Mouse (Mus musculus): ENCODE measurements at regions not wholly inside any gene's neighbourhood (a gene's known extent, or its start where the extent isn't known, plus 50 kb on each side); places are given as distances from the start of the nearest gene placed in this dataset.
"Not testable (repeated sequence)": the region's sequence is repeated elsewhere in the genome, so short reads cannot be mapped to it uniquely, and the experiment has no call there.

DNA sequence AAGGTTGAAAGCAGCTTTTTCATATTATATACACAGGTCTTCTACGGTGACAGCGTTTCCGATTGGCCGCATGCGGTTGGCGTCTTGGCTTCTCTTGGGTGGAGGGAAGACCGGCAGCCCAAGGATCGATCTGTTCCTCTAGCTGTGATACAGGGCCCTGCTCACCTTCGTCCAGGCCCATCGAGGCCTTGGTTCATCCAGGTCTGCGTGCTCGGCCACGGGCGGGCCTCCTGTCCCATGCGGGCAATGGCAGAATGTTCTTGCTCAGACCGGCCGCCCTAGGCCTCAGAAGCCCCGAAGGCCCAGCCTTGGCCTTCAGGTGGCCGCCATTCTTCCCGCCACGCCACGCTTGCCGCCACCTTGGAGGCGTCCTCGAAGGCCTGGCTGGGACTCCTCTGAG, 194.4 kb upstream of the Ppp6c start:
- ATAC-seq (ENCODE audit: insufficient number of reproducible peaks, low FRiP score, low TSS enrichment) = no peak

DNA sequence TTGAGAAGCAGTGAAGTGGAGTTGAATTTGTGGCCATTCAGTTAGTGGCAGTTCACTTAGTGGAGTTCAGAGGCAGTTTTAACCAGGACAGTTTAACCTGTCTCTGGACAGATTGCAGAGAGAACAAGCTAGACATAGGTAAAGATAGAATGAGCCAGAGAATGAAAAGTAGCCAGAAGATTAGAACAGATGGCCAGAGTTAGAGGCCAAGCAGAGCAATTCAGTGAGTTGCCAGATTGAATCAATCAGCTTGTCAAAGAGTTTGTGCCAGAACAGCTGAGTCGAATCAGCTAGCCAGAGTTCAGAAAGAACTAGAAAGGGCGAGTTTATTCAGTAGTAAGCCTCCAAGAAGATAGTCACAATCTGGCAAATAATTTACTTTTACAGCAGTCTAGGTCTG, 174.1 kb upstream of the Ppp6c start:
- ATAC-seq (ENCODE audit: insufficient number of reproducible peaks, low FRiP score, low TSS enrichment) = no peak

DNA sequence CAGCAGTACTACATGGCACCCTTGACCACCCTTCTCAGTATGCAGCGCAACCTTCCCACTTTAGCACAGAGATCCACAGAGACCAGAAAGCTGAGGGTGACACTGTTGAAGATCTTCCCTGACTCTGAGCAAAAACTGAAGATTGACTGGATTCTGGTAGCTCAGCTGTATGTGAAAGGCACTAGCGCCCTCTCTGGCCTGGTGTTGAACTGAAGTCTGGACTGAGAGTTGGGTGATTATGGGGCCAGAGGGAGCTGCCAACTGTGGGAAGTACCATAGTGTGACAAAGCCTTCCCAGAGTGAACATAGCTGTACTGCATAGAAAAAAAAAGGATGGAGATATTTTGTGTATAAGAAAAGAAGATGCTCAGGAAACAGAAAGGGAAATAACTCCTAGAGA, 173.3 kb upstream of the Ppp6c start:
- ATAC-seq (ENCODE audit: insufficient number of reproducible peaks, low FRiP score, low TSS enrichment) = no peak

DNA sequence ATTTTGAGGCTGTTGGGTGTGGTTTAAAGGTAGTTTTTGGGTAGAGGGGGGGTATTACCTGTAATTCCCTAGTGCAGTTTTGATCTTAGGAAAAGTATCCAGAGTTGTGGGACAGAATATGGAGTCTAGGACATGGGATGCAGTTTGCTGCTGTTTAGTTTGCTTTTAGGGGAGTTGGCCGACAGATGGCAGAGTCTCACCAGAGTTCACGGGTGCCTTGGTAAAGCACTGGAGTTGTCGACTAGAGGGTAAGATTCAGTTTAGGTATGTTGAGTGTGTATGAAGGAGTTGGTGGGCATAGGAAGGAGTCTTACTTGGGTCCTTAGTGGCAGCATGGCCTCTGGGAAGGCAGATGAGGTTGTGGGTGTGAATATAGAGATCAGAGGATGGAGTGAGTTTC, 168.4 kb upstream of the Ppp6c start:
- no peak for ATAC-seq (ENCODE audit: insufficient number of reproducible peaks, low FRiP score, low TSS enrichment)

DNA sequence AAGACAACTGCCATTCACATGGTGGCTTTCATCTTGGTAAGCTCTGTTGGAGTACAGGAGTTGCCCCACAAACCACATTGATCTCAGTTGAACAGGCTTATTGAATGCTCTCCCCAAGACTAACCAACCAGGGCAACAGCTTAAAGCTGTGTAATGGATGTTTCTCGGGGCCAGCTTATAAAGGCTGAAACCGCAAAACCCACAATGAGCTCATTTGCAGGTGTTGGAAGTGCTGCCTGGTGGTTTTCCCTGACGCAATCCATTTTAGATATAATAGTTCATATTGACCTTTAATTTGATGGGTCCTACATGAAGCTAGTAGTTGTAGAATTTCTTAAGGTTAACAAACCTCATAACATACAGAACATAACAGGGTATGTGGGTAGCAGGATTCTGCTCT, 151.0 kb upstream of the Ppp6c start:
- no peak for ATAC-seq (ENCODE audit: insufficient number of reproducible peaks, low FRiP score, low TSS enrichment)

DNA sequence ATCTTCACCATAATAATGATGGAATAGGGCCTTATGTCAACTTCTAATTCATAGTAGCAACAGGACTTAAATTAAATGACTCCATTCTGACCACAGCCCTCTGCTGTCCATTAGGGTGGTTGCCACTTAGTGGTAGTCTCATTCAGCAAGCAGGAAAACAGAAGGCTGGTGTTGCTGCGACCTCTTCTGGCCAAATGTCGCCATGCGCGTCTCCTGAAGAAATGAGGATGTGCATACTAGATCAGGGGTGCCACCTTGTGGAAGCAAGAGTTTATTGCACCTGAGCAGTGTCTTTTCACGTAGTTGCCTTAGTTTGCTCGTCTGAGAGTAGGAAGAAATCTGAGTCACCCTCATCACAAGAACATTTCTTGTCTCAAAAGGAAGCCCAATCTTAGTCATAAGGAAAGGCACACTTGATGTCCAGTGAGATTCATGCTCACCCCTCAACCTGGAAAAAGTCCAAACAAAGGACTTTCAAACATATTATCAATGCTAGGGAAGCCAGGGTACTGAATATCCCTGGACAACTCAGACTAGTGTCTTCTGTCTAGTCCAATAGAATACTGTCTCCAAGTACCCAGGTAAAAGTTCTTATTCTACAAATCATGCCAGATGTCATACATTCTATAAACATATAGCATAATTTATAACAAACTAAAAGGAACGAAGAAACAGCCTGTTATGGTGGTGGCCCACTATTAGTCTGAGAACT, 147.0 kb upstream of the Ppp6c start:
- peak; percentile 97 for ATAC-seq (ENCODE audit: insufficient number of reproducible peaks, low FRiP score, low TSS enrichment)

DNA sequence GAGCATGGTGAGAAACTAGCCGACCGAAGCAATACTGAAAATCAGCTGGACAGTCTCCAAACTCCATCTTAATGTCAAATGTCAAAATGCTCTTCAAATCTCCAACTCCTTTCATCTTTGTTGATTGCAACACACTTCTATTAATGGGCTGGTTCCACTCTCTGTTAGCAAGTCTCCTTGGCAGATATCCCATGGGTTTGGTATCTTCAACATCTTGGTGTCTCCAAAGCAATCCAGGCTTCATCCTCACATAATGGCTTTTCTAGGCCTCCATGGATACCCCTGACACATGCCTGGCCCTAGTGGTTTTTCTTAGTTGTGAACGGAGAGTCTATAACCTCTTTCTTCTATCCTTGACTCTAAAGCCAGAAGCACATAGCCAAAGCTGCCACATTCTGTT, 118.0 kb upstream of the Ppp6c start:
- no peak for ATAC-seq (ENCODE audit: insufficient number of reproducible peaks, low FRiP score, low TSS enrichment)

DNA sequence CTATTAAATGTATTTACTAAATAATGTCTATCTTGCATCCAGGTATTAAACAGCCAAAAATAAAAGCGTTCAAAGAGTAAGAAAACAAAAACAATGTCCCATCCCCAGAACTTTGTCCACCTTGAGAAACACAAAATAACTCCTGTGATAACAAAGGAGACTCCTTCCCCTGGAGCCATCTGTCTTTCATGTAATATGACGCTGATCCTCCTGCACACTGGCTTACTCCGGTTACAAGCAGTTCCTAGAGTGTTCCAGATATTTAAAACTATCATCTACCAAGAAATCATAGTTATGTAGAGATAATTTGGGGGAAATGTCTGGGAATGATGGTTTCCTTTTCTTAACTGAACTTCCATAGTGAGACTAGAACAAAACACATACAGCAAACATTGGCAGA, 114.2 kb upstream of the Ppp6c start:
- ATAC-seq (ENCODE audit: insufficient number of reproducible peaks, low FRiP score, low TSS enrichment) = no peak

DNA sequence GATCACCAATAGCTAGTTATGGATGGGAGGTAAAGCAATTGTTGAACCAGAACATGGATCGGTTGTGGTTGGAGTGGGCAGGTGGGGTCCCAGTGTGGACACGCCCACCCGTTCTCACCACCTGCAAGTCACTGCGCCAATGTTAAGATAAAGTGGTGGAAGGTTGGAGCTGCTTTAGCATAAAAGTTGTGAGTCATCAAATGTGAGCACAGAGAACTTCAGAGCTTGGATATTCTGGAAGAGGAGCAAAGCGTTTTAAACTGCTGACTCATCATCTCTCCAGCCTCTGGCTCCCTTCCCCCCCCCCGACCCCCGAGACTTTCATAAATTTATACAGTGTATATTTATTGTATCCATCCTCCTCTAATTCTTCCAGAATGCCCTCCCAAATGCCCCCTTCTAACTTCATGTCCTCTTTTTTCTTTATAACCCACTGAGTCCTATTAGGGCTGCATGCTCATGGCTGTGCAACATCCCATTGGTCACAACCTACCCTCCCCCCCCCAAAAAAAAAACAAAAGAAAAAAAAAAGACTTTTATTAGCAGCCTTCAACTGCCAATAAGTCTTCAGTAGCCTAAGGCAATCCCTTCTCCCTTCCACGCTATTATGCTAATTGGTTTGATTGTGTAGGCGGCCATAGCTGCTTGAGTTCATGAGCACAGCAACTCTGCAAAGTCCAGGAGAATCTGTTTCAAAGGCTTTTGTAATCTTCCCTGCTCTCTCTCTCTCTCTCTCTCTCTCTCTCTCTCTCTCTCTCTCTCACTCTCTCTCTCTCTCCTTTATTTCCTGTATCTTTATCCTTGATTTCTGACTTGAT, 112.8 kb upstream of the Ppp6c start:
- no peak for ATAC-seq (ENCODE audit: insufficient number of reproducible peaks, low FRiP score, low TSS enrichment)

DNA sequence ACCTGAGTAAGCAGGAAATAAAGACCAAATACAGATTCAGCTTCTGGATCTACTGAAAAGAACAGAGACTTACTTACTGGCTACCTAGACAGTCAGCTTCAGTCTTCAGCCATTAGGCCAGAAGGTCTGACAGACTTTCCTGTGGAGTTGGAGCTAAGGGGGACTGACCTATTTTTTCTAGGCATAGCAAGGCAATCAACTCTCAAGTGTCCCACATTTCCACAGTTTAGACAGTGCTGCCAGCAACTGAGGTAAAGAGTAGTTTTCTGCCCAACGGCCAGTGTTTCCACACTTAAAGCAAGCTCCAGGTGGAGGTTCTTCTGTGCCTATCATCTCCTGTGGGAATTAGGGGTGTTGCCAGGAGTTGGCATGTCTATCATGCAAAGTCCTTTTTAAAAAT, 111.3 kb upstream of the Ppp6c start:
- ATAC-seq (ENCODE audit: insufficient number of reproducible peaks, low FRiP score, low TSS enrichment) = peak; percentile 64

DNA sequence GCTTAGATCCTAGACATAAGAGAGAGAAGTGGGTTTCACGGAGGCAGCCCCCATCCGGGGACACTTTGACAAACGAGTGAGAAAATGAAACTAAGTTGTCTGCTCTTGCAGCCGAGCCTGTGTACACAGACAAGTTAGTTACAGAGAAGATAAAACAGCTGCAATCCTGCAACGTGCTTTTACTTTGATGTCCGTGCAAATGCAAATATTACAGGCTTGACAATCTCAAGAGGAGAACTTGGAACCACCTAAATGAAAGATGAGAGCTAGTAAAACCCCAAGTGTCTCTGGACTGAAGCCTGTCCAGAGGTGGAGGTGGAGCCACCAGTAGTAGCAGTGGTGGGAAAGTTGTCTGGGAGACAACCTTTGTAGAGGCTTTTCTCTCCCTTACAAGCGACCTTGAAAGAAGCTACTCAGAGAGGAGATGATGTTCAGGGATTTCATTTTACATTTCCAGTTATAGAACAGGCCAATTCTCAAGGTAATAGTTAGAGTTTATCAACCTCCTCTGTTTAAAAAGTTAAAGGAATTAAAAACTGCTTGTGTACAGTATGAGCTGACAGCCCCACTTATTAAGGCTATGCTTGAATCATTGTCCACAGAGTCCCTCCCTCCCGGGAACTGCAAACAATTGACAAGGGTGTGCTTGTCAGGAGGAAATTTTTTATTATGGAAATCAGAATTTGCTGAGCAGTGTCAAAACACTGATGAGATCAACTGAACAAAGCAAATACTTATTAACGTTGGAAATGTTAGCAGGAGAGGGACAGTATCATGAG, 99.7 kb upstream of the Ppp6c start:
- ATAC-seq (ENCODE audit: insufficient number of reproducible peaks, low FRiP score, low TSS enrichment) = no peak

DNA sequence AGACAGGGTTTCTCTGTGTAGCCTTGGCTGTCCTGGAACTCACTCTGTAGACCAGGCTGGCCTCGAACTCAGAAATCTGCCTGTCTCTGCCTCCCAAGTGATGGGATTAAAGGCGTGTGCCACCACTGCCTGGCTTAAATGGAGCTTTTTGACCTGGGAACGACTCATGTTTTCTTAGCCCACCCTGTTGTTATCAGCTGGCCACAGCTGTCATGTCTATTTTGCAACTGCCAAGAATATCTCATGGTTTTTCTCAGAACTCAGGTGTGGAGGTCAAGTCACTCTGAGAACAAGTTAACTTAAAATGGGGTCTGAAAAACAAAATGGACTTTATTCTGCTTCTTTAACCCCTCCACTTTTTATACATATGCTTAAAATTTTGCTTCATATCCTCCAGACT, 98.9 kb upstream of the Ppp6c start:
- not testable (repeated sequence) for ATAC-seq (ENCODE audit: insufficient number of reproducible peaks, low FRiP score, low TSS enrichment)

DNA sequence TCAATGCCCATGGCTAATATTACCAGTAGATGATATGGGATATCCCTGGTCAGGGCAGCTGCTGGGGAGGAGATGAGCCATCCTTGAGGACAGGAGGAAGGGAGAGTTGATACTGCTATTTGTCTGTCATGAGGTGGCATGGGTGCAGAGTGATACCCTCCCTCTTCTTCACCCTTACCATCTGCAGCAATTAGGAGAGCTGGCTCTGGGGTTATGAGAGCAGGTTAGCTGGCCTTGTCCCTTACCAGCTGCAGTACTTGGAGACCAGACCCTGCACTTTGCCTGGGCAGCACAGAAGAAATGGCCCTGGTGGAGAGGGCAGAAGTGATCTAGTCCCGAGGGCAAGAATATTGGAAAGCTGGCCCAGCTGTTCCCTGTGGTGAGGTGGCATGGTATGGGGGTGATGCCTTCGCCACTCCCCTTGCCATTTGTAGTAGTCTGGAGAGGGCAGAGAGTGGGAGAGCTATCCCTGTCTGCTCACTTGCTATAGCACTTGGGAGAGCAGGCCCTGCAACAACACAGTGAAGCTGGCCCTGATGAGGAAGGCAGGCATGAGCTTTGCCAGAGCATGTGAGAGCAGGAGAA, 73.6 kb upstream of the Ppp6c start:
- no peak for ATAC-seq (ENCODE audit: insufficient number of reproducible peaks, low FRiP score, low TSS enrichment)

DNA sequence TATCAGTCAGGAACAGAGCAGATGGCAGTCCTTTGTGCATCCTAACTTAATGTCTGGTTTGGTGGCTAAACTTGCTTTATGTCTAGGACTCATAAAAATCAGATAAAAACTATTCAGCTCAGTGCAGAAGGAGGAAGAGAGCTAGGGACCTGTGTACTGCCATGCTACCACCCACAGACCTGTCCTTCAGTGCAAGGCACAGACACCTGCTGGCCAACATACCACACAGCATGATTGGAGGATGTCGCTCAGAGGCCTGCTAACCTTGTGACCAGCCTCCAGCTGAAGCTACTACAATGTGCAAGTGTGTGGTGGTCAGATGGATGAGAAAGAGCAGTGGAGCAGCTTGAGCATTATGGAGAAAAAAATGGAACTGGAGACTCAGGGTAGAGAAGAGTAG, 73.0 kb upstream of the Ppp6c start:
- no peak for ATAC-seq (ENCODE audit: insufficient number of reproducible peaks, low FRiP score, low TSS enrichment)

DNA sequence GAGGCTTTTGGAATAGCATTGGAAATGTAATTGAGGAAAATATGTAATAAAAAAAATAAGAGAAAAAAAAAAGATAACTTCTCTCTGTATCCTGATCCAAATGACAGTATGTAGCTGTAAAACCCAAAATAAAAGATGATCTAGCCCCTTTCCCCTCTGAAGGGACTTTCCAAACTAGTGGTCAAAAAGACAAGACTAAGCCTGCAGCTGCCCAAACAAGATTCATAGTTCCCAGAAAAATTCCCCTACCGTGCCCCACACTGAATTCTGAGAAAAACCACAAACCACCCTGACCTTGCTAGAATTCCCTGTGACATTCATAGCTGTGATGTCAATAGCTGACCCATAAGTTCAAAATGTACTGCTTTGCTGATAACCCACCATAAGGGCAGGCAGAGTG, 69.2 kb upstream of the Ppp6c start:
- ATAC-seq (ENCODE audit: insufficient number of reproducible peaks, low FRiP score, low TSS enrichment) = no peak

DNA sequence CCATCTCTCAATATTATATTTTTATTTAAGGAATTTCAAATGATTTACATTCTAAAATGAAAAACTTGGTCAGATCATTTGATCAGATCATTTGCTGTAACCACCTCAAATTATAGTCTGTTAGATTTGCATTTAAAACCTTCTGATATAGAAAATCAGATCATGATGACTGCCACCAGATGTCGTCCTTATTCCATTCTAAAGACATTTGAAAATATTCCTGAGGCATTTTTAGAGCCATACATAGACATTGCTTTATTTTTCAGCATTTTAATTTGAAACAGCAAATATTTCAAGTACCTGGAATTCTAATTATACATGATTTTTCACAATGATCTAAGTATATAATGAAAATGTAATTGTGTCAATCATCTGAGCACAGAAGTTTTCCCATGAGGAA, 52.0 kb upstream of the Ppp6c start:
- ATAC-seq (ENCODE audit: insufficient number of reproducible peaks, low FRiP score, low TSS enrichment) = no peak

Data from cerebellum, adult (tissue).